1 mouse cellular context compared by ENCODE assay signal in the genomic region with DNA sequence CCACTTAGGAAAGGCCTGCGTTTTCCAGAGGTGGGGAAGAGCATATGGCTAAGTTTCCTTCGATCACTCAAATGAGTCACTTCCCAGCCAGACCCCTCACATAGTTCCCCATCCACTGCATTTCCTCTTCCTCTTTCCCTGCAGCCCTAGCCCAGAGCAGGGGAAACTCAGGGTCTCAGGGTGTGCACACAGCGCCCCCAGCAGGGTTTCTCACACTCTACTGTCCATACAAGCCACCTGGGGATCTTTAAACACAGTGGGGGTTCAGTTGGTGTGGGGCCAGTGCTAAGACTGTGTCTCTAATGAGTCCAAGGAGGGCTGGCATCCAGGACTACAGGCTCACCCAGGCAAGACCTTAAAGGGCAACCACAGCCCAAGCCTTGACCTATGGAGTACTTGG.
TF ChIP-seq lines count a peak whose summit lies in the region.

No protein-coding gene starts in this region.

TF ChIP-seq in MEL, 35 proteins besides CTCF, POLR2A, EP300 and RAD21:
- no peak for TF ChIP-seq ZKSCAN1 (IDR thresholded peaks at IDR 0.05; ENCODE audit: low read depth, low read length)
- TF ChIP-seq ZMIZ1 (IDR thresholded peaks at IDR 0.05; ENCODE audit: low read depth, low read length): no peak
